Mouse (Mus musculus) liver, embryonic 15.5 days (tissue): ENCODE data around the gene Ksr2. TPM values are rescaled to one million over a fixed set of nuclear protein-coding genes. Genes with fewer than 3 reads are reported as not detected.

ENCODE experiments used
- ATAC-seq: fragments of 200-750 bp; cut with Nextera tagmentation; 2 replicates; pipeline ENCODE4 v1.8.0; 2017; ENCODE audit warnings: moderate number of reproducible peaks, mild to moderate bottlenecking, moderate library complexity; ENCODE audit not compliant: insufficient read depth
- H3K27ac ChIP-seq: fragments of 300-500 bp; sonication (generic); replicated peaks from 2 replicates; pipeline ENCODE4 v1.5.1; 2015; ENCODE audit warnings: mild to moderate bottlenecking, inconsistent platforms
- H3K27me3 ChIP-seq: fragments of 300-500 bp; sonication (generic); 2 replicates; pipeline ENCODE4 v1.6.1; 2015; ENCODE audit warnings: mild to moderate bottlenecking, inconsistent platforms
- H3K36me3 ChIP-seq: fragments of 300-500 bp; sonication (generic); replicated peaks from 2 replicates; pipeline ENCODE4 v1.6.1; 2015; ENCODE audit warnings: moderate library complexity, mild to moderate bottlenecking, inconsistent platforms
- H3K4me1 ChIP-seq: fragments of 300-500 bp; sonication (generic); replicated peaks from 2 replicates; pipeline ENCODE4 v1.6.1; 2015; ENCODE audit warnings: inconsistent platforms
- H3K4me2 ChIP-seq: fragments of 300-500 bp; sonication (generic); 2 replicates; pipeline ENCODE4 v1.6.1; 2015; ENCODE audit warnings: moderate library complexity, mild to moderate bottlenecking, inconsistent platforms
- H3K4me3 ChIP-seq: fragments of 300-500 bp; sonication (generic); replicated peaks from 2 replicates; pipeline ENCODE4 v1.5.1; 2015; ENCODE audit warnings: mild to moderate bottlenecking, inconsistent platforms
- H3K9ac ChIP-seq: fragments of 300-500 bp; sonication (generic); 2 replicates; pipeline ENCODE4 v1.6.1; 2015; ENCODE audit warnings: moderate library complexity, mild to moderate bottlenecking, inconsistent platforms
- H3K9me3 ChIP-seq: fragments of 300-500 bp; sonication (generic); replicated peaks from 2 replicates; pipeline ENCODE4 v1.6.1; 2016; ENCODE audit warnings: inconsistent platforms
- WGBS: fragments of 180-500 bp; shearing (Covaris S2); methylation state at CpG from one replicate; pipeline ENCODE4 v1.1.7; 2015; ENCODE audit warnings: mixed read lengths; ENCODE audit not compliant: insufficient replicate concordance; 5-methylcytosine and 5-hydroxymethylcytosine counted together
- polyA plus RNA-seq: library from polyadenylated mRNA; unstranded; fragments of >200 nt; fragmentation: Nextera tagmentation; extraction: Ambion mirVana; gene quantifications from 2 replicates; pipeline ENCODE4 v1.2.1, GENCODE M21; 2015

Ksr2 gene
- polyA plus RNA-seq, 1 experiment from 2014 or later, result 0.10 TPM

DNA sequence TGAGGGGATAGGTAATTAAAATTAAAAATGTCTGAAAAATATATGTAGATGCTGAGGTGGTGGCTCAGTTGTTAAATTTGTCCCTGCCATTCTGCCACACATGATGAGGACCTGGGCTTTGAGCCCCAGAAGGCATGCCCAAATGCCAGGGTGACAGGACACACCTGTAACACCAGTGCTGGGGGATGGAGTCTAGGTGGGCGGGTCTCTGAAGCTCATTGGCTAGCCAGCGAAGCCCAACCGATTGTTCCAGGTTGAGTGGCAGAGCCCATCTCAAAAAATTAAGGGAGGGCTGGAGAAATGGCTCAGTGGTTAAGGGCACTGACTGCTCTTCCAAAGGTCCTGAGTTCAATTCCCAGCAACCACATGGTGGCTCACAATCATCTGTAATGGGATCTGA, 274.9 kb downstream of the Ksr2 start:
- WGBS, result 28% methylated on average over 3 of the region's 3 CpGs
- Histone ChIP-seq H3K4me1 (no peaks in the 10 kb centered on the region), H3K9me3 (no peaks in the 10 kb centered on the region), H3K27ac (no peak overlapping the region), H3K4me2 (no peak overlapping the region), H3K27me3 (no peaks in the 10 kb centered on the region), H3K4me3 (no peak overlapping the region), H3K36me3 (no peaks in the 10 kb centered on the region), H3K9ac (no peak overlapping the region)
- ATAC-seq, result no peak

DNA sequence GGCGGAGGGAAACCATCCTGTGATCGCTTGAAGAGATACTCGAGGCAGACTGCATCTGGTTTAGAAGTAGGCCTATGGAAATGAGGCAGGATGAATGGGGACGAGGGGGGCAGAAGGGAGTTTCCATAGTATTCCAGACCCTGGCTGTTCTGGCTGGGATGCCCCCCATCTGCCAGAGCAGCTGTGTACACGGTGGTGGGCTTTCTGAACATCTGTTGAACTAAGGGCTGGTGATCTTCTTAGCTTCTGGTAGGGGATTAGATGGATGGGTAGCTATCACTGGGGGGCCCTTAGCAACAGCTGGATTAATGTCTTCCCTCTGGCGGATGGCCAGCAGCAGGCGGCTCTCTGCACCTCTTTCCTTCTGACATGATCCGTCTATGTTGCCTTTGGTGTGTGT, 276.0 kb downstream of the Ksr2 start:
- H3K4me3 ChIP-seq, result no peak overlapping the region
- no peak overlapping the region for H3K9ac ChIP-seq
- no peaks in the 10 kb centered on the region for H3K4me1 ChIP-seq
- 48% methylated on average over 8 of the region's 8 CpGs for WGBS
- H3K9me3 ChIP-seq, result no peaks in the 10 kb centered on the region
- no peaks in the 10 kb centered on the region for H3K27me3 ChIP-seq
- H3K4me2 ChIP-seq, result no peak overlapping the region
- H3K27ac ChIP-seq, result no peak overlapping the region
- ATAC-seq, result no peak
- H3K36me3 ChIP-seq, result no peaks in the 10 kb centered on the region

- ATAC-seq, result no peak
- 57% methylated on average over 7 of the region's 7 CpGs for WGBS
These were observed 277.5 kb downstream of the Ksr2 start for GRCm38 (mm10) chr5:117691271-117691670.

DNA sequence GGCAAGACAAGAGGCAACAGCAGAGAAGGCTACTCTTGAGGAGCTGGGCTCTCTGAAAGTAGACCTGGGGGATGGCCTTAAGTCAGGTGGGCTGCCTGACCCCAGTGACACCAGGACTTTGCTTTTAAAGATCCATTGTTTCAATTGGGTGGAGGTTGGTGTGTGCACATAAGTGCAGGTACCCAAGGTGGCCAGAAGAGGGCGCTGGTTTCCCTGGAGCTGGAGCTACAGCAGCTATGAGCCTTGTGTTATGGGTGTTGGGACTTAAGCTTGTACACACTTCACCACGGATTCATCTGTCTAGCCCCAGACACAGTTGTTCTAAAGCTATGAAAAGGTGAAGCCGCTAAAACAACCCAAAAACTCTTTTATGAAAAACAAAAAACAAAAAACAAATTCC, 279.8 kb downstream of the Ksr2 start:
- Histone ChIP-seq H3K4me3 (no peak overlapping the region), H3K9me3 (no peaks in the 10 kb centered on the region), H3K36me3 (no peaks in the 10 kb centered on the region), H3K4me2 (no peak overlapping the region), H3K4me1 (no peaks in the 10 kb centered on the region), H3K27me3 (no peaks in the 10 kb centered on the region), H3K27ac (no peak overlapping the region), H3K9ac (no peak overlapping the region)
- no peak for ATAC-seq
- 61% methylated on average over 3 of the region's 3 CpGs for WGBS

More at GRCm38 (mm10) chr5:117691271-117691670, 277.5 kb downstream of the Ksr2 start:
- H3K9ac ChIP-seq, result no peak overlapping the region
- no peaks in the 10 kb centered on the region for H3K36me3 ChIP-seq
- no peaks in the 10 kb centered on the region for H3K9me3 ChIP-seq
- no peak overlapping the region for H3K27ac ChIP-seq
- no peaks in the 10 kb centered on the region for H3K4me1 ChIP-seq
- H3K27me3 ChIP-seq, result no peaks in the 10 kb centered on the region
- H3K4me3 ChIP-seq, result no peak overlapping the region
- H3K4me2 ChIP-seq, result no peak overlapping the region

- no peaks in the 10 kb centered on the region for H3K4me1 ChIP-seq
- H3K9ac ChIP-seq, result no peak overlapping the region
- no peak overlapping the region for H3K4me2 ChIP-seq
- no peaks in the 10 kb centered on the region for H3K36me3 ChIP-seq
- H3K9me3 ChIP-seq, result no peaks in the 10 kb centered on the region
- H3K4me3 ChIP-seq, result no peak overlapping the region
- H3K27me3 ChIP-seq, result no peaks in the 10 kb centered on the region
- no peak overlapping the region for H3K27ac ChIP-seq
- WGBS, result 27% methylated on average over 11 of the region's 11 CpGs
- ATAC-seq, result no peak
These were observed 280.8 kb downstream of the Ksr2 start for GRCm38 (mm10) chr5:117694632-117695031.

GRCm38 (mm10) chr5:117696366-117696765, 282.6 kb downstream of the Ksr2 start:
- Histone ChIP-seq H3K27me3 (no peaks in the 10 kb centered on the region), H3K27ac (no peak overlapping the region), H3K4me2 (no peak overlapping the region), H3K4me1 (no peaks in the 10 kb centered on the region), H3K36me3 (no peaks in the 10 kb centered on the region), H3K4me3 (no peak overlapping the region), H3K9ac (no peak overlapping the region), H3K9me3 (no peaks in the 10 kb centered on the region)
- ATAC-seq, result no peak
- WGBS, result 76% methylated on average over 8 of the region's 8 CpGs

GRCm38 (mm10) chr5:117697589-117697988, 283.8 kb downstream of the Ksr2 start:
- Histone ChIP-seq H3K9me3 (no peaks in the 10 kb centered on the region), H3K9ac (no peak overlapping the region), H3K27me3 (no peaks in the 10 kb centered on the region), H3K4me3 (no peak overlapping the region), H3K36me3 (no peaks in the 10 kb centered on the region), H3K4me1 (no peaks in the 10 kb centered on the region), H3K27ac (no peak overlapping the region), H3K4me2 (no peak overlapping the region)
- ATAC-seq, result no peak
- 54% methylated on average over 6 of the region's 6 CpGs for WGBS

DNA sequence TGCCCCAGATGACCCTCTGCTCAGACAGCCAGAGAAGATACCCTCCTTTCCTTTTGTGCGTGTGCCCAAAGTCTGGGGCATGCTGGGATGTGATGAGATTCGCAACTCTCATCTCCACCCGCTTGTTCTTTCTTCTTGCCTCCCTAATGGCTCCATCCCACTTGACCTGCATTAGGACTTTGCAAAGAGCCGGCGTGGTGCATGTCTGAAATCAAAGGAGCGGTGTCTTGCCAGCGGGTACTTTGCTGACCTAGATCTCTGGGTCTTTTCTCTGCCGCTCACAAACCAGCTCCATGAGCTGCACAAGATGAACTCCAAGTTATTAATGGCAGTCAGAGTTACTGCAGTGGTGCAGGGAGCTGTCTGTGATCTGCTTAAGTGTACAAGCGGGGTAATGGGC, 290.6 kb downstream of the Ksr2 start:
- no peak for ATAC-seq
- Histone ChIP-seq H3K27ac (no peak overlapping the region), H3K27me3 (no peaks in the 10 kb centered on the region), H3K4me2 (no peak overlapping the region), H3K9me3 (no peaks in the 10 kb centered on the region), H3K4me3 (no peak overlapping the region), H3K4me1 (no peaks in the 10 kb centered on the region), H3K36me3 (no peaks in the 10 kb centered on the region), H3K9ac (no peak overlapping the region)
- 66% methylated on average over 9 of the region's 9 CpGs for WGBS

- H3K4me1 ChIP-seq, result no peaks in the 10 kb centered on the region
- H3K9ac ChIP-seq, result no peak overlapping the region
- H3K4me2 ChIP-seq, result no peak overlapping the region
- no peak overlapping the region for H3K27ac ChIP-seq
- ATAC-seq, result no peak
- H3K9me3 ChIP-seq, result no peaks in the 10 kb centered on the region
- WGBS, result 38% methylated on average over 11 of the region's 11 CpGs
- no peaks in the 10 kb centered on the region for H3K27me3 ChIP-seq
- H3K36me3 ChIP-seq, result no peaks in the 10 kb centered on the region
- H3K4me3 ChIP-seq, result no peak overlapping the region
These were observed 292.8 kb downstream of the Ksr2 start for GRCm38 (mm10) chr5:117706633-117707032.

GRCm38 (mm10) chr5:117709306-117709705, 295.5 kb downstream of the Ksr2 start:
- no peak for ATAC-seq
- WGBS, result 75% methylated on average over 6 of the region's 6 CpGs
- Histone ChIP-seq H3K27ac (no peak overlapping the region), H3K9me3 (no peaks in the 10 kb centered on the region), H3K4me2 (no peak overlapping the region), H3K4me1 (no peaks in the 10 kb centered on the region), H3K4me3 (no peak overlapping the region), H3K9ac (no peak overlapping the region), H3K27me3 (no peaks in the 10 kb centered on the region), H3K36me3 (no peaks in the 10 kb centered on the region)

DNA sequence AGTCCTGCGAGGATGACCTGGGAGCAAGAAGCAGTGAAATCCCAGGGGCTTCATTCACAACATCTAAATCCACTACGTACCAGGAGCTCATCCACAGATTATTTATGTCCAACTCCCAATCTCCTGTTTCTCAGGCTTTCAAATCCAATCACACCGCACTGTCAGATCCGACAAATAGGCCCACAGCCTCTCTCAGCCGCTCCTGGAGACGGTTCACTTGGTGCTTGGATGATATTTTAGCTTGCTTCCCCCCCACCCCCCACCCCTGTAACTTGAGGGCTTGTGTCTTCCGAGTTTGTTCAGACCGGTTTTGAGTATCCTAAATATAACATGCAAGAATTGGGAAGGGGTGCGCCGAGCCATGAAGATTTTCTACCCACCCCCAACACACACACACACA, 297.8 kb downstream of the Ksr2 start:
- H3K9me3 ChIP-seq, result no peaks in the 10 kb centered on the region
- H3K27me3 ChIP-seq, result no peaks in the 10 kb centered on the region
- H3K4me2 ChIP-seq, result no peak overlapping the region
- ATAC-seq, result no peak
- H3K4me1 ChIP-seq, result no peaks in the 10 kb centered on the region
- no peak overlapping the region for H3K27ac ChIP-seq
- 67% methylated on average over 10 of the region's 10 CpGs for WGBS
- no peaks in the 10 kb centered on the region for H3K36me3 ChIP-seq
- no peak overlapping the region for H3K9ac ChIP-seq
- H3K4me3 ChIP-seq, result no peak overlapping the region

GRCm38 (mm10) chr5:117712207-117712606, 298.4 kb downstream of the Ksr2 start:
- Histone ChIP-seq H3K27ac (no peak overlapping the region), H3K4me1 (no peaks in the 10 kb centered on the region), H3K4me2 (no peak overlapping the region), H3K4me3 (no peak overlapping the region), H3K27me3 (no peaks in the 10 kb centered on the region), H3K9ac (no peak overlapping the region), H3K36me3 (no peaks in the 10 kb centered on the region), H3K9me3 (no peaks in the 10 kb centered on the region)
- 67% methylated on average over 12 of the region's 12 CpGs for WGBS
- ATAC-seq, result no peak
